Mouse (Mus musculus) kidney, embryonic 16.5 days (tissue): Measurements from ENCODE around the gene Afdn. TPM values are rescaled to one million over a fixed set of nuclear protein-coding genes. Genes with fewer than 3 reads are reported as not detected.
"Not testable (repeated sequence)": the region's sequence is repeated elsewhere in the genome, so short reads cannot be mapped to it uniquely, and the experiment has no call there.

Source experiments
- ATAC-seq: fragments of 200-750 bp; cut with Nextera tagmentation; 2 replicates; pipeline ENCODE4 v1.8.0; 2017; ENCODE audit warnings: moderate TSS enrichment; ENCODE audit not compliant: low FRiP score, low TSS enrichment
- H3K27ac ChIP-seq: fragments of 300-500 bp; sonication (generic); 2 replicates; pipeline ENCODE4 v1.5.1; 2014; ENCODE audit warnings: low read length
- H3K27me3 ChIP-seq: fragments of 300-500 bp; sonication (generic); 2 replicates; pipeline ENCODE4 v1.6.1; 2014; ENCODE audit warnings: low read length, control low read depth, mixed read lengths; ENCODE audit not compliant: insufficient read depth
- H3K36me3 ChIP-seq: fragments of 300-500 bp; sonication (generic); 2 replicates; pipeline ENCODE4 v1.6.1; 2014; ENCODE audit warnings: low read length, control low read depth, mixed read lengths; ENCODE audit not compliant: insufficient read depth
- H3K4me1 ChIP-seq: fragments of 300-500 bp; sonication (generic); 2 replicates; pipeline ENCODE4 v1.6.1; 2014; ENCODE audit warnings: low read length, control low read depth, mixed read lengths; ENCODE audit not compliant: insufficient read depth
- H3K4me2 ChIP-seq: fragments of 300-500 bp; sonication (generic); replicated peaks from 2 replicates; pipeline ENCODE4 v1.6.1; 2014; ENCODE audit warnings: low read depth, low read length
- H3K4me3 ChIP-seq: fragments of 300-500 bp; sonication (generic); 2 replicates; pipeline ENCODE4 v1.5.1; 2014; ENCODE audit warnings: mild to moderate bottlenecking, low read length
- H3K9ac ChIP-seq: fragments of 300-500 bp; sonication (generic); replicated peaks from 2 replicates; pipeline ENCODE4 v1.6.1; 2014; ENCODE audit warnings: low read length
- H3K9me3 ChIP-seq: fragments of 300-500 bp; sonication (generic); 2 replicates; pipeline ENCODE4 v1.6.1; 2016; ENCODE audit warnings: low read length, control low read depth
- WGBS: fragments of 180-500 bp; shearing (Covaris S2); extraction: QIAGEN DNeasy Blood & Tissue Kit; methylation state at CpG from one replicate; pipeline ENCODE4 v1.1.7; 2014; 5-methylcytosine and 5-hydroxymethylcytosine counted together
- polyA plus RNA-seq: library from polyadenylated mRNA; unstranded; fragments of >200 nt; fragmentation: Nextera tagmentation; extraction: Ambion mirVana; gene quantifications from 2 replicates; pipeline ENCODE4 v1.2.1, GENCODE M21; 2015

Afdn gene
- polyA plus RNA-seq, 1 experiment from 2014 or later: 52.7 TPM

DNA sequence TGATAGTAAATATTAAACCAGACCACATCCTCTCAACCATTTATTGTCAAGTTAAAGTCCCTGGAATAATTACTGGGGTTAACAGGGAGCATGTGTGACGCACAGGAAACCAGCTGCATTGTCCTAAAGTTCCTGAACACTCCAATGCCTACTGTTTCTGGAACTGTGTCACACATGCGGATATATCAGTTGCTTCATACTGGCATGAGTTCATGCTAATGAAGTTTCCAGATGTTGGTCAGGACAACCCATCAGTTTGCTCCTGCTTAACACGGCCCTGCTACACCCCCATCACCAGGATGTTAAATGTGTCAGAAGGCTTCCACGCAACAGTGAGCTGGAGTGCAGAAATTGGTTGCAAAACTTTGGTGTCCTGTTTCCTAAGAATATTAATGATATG, 154.2 kb downstream of the Afdn start:
- Histone ChIP-seq H3K4me1 (peaks cover 9% of the 10 kb centered on the region; the same call in 1 of the 2 replicates), H3K27me3 (no peaks in the 10 kb centered on the region), H3K9me3 (no peaks in the 10 kb centered on the region), H3K4me3 (no peak overlapping the region), H3K27ac (peak overlapping the region; percentile 54; the same call in 1 of the 2 replicates), H3K4me2 (no peak overlapping the region), H3K9ac (no peak overlapping the region), H3K36me3 (no peaks in the 10 kb centered on the region)
- ATAC-seq: peak; percentile 78
- WGBS: 37% methylated on average over 4 of the region's 4 CpGs

DNA sequence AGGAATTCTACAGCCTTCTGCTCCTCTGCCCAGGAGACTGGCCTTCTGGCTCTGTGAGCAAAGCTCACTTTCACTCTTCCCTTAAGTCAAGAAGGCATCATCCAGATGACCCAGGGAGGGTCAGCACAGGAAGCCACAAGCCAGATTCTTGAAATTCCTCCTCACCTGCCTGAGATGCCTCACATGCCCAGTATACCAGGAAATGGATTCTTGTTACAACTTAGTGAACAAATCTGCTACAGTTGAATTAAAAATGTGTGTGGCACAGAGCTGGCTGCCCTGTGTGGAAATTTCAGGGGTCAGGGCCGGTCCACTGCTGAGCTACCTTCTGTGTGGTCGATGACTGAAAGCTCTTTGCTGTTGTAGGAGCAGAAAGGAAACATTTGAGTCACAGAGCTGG, 160.4 kb downstream of the Afdn start:
- H3K4me1 ChIP-seq: peaks cover 9% of the 10 kb centered on the region; the same call in 1 of the 2 replicates
- no peak overlapping the region for H3K4me2 ChIP-seq
- no peak overlapping the region for H3K4me3 ChIP-seq
- no peaks in the 10 kb centered on the region for H3K27me3 ChIP-seq
- peak overlapping the region; percentile 40 for H3K27ac ChIP-seq
- no peaks in the 10 kb centered on the region for H3K9me3 ChIP-seq
- no peak overlapping the region for H3K9ac ChIP-seq
- 0 out of 2 replicates have a peak, but pooled peaks have one; percentile 50 for ATAC-seq
- no peaks in the 10 kb centered on the region for H3K36me3 ChIP-seq
- 69% methylated on average over 2 of the region's 2 CpGs for WGBS

DNA sequence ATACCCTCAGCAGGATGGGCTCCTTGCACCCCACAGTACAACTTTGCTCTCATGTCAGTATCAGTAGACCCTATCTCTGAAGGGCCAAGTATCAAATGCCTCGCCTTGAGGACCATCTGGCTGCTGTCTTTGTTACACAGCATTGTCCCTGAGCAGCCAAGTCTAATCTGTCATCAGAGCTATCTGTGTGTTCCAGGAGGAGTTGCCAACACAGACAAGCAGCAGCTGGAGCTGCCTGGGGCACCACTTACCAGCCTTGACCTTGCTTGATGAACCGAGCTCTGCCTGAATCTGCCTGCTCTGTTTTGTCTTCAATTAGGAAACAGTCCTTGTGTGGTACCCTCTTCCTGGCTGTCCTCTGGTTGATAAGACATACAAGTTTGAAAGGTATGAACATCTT, 163.1 kb downstream of the Afdn start:
- Histone ChIP-seq H3K4me1 (peaks cover 9% of the 10 kb centered on the region; the same call in 1 of the 2 replicates), H3K9me3 (no peaks in the 10 kb centered on the region), H3K27me3 (no peaks in the 10 kb centered on the region), H3K27ac (no peak overlapping the region), H3K9ac (no peak overlapping the region), H3K36me3 (no peaks in the 10 kb centered on the region), H3K4me3 (no peak overlapping the region), H3K4me2 (no peak overlapping the region)
- peak; percentile 33; the same call in 1 of the 2 replicates for ATAC-seq
- WGBS: 48% methylated on average over 2 of the region's 2 CpGs

DNA sequence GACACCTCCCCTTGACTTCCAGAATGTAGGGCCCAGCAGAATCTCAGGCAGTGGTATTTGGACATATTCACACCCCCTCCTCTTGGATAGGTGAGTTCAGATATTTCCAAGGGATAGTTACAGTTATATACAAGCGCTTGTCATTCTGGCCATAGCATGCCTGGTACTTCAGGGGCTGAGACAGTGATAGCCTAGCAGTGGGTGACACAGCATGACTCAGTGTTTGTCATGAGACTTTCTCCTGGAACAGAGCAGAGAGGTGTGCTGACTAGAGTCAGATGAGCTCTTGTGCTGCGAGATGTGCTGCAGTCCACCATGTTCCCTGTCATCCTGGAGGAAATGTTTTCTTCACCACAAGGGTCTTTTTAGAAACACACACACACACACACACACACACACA, 164.2 kb downstream of the Afdn start:
- Histone ChIP-seq H3K4me2 (no peak overlapping the region), H3K36me3 (no peaks in the 10 kb centered on the region), H3K9ac (no peak overlapping the region), H3K27ac (no peak overlapping the region), H3K4me3 (no peak overlapping the region), H3K9me3 (no peaks in the 10 kb centered on the region), H3K4me1 (peaks cover 9% of the 10 kb centered on the region; the same call in 1 of the 2 replicates), H3K27me3 (no peaks in the 10 kb centered on the region)
- WGBS: 93% methylated on average over 2 of the region's 2 CpGs
- ATAC-seq: no peak

DNA sequence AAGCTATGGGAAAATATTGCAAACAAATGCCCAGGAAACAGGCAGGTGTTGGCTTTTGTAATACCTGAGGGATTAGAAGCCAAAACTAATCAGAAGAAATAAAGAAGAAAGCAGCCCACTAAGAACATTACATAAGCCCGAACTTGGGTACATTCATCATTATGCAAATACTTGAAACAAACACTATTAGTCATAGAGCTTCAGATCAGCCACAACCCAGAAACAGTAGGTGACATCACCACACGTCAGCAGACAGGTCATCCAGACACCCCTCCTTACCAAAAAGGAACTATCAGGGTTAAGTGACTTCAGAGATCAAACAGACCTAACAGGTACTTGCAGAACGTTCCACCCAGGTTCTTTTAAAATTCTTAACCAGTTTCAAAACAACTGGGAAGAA, 165.6 kb downstream of the Afdn start:
- H3K27me3 ChIP-seq: no peaks in the 10 kb centered on the region
- H3K4me3 ChIP-seq: no peak overlapping the region
- no peaks in the 10 kb centered on the region for H3K36me3 ChIP-seq
- no peak overlapping the region for H3K4me2 ChIP-seq
- ATAC-seq: no peak
- no peak overlapping the region for H3K9ac ChIP-seq
- no peaks in the 10 kb centered on the region for H3K9me3 ChIP-seq
- H3K4me1 ChIP-seq: peaks cover 3% of the 10 kb centered on the region; the same call in 1 of the 2 replicates
- no peak overlapping the region for H3K27ac ChIP-seq
- 63% methylated on average over 3 of the region's 3 CpGs for WGBS

DNA sequence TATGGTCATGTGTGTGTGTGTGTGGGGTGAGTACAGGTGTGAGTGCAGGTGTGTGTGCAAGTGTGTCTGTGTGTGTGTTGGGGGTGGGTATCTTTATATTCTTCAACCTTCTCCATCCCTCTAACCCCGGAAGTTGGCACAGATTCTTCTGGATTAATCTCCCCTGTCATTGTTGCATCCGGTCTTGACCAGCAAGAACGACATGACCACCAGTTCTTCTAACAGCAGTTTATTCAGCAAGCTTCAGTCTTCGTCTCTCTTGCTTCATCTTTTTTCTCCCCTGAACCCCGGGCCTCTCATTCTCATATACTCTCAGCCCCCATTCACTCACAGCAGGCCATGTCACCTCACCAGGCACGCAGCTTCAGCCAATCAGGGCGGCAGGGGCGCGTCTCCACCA, 170.1 kb downstream of the Afdn start:
- Histone ChIP-seq H3K9me3 (no peaks in the 10 kb centered on the region), H3K4me1 (no peaks in the 10 kb centered on the region), H3K27me3 (no peaks in the 10 kb centered on the region), H3K4me2 (no peak overlapping the region), H3K27ac (no peak overlapping the region), H3K4me3 (no peak overlapping the region), H3K36me3 (no peaks in the 10 kb centered on the region), H3K9ac (no peak overlapping the region)
- no peak for ATAC-seq
- whole genome bisulfite sequencing: 89% methylated on average over 9 of the region's 9 CpGs

DNA sequence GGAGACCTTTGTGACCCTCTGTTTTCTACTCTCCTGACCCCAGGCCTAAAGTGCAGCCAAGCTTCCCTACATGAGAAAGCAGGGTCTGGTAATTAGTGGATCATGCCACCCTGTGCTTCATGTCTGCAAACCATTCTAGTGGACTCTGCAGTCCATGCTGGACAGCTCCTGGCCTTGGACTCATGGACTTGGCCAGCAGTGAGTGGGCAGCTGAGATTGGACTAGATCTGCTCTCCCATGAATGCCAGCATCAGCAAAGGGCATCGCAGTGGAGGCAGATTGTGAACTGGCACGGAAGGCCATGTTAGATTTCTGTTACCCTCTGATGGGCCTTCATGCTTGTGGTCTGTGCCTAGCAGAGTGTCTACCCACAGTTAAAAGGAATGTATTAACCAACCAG, 175.0 kb downstream of the Afdn start:
- H3K9ac ChIP-seq, ATAC-seq, H3K36me3 ChIP-seq, H3K4me1 ChIP-seq, H3K4me2 ChIP-seq, H3K27me3 ChIP-seq, H3K27ac ChIP-seq, H3K4me3 ChIP-seq, H3K9me3 ChIP-seq: not testable (repeated sequence)
- WGBS: 97% methylated on average over 2 of the region's 2 CpGs

DNA sequence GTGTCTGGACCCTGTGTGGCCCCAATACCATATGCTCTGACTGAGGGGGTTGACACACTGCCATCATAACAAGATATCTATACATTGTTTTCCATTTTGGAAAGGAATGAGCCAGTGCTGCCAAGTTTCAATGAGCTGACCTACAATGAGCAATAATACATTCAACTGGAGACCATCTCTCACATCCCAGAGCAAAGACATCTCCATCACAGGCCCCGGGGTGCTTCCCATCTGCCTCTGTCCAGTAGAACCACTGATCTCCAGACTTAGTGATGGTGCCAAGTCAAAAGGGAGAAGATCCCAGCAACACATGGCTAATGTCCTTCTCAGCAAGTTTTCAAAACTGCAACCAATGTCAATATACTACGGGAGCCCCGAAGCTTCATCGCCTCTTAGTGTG, 177.4 kb downstream of the Afdn start:
- no peaks in the 10 kb centered on the region for H3K27me3 ChIP-seq
- no peaks in the 10 kb centered on the region for H3K36me3 ChIP-seq
- no peaks in the 10 kb centered on the region for H3K9me3 ChIP-seq
- no peak overlapping the region for H3K4me3 ChIP-seq
- no peak overlapping the region for H3K27ac ChIP-seq
- 97% methylated on average over 4 of the region's 4 CpGs for WGBS
- no peak overlapping the region for H3K9ac ChIP-seq
- no peak overlapping the region for H3K4me2 ChIP-seq
- H3K4me1 ChIP-seq: no peaks in the 10 kb centered on the region
- ATAC-seq: no peak

DNA sequence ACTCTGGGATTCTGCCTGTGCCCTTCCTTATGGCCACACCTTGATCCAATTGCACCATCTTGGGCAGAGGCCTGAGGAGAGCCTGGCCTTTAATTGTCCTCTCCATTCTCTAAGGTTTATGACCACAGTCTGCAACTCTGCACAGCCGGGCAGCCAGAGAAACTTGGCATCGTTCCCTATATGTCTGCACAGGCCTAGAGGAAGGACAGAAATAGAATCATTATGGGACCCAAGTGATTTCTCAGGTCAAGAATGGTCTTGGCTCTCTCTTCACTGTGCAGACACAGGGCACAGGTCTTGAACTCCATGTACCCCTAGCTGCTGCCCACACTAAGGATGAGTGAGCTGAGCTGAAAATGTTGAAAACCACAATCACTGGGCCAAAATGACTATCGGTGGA, 178.3 kb downstream of the Afdn start:
- WGBS: 46% methylated on average over 3 of the region's 3 CpGs
- no peaks in the 10 kb centered on the region for H3K9me3 ChIP-seq
- no peak overlapping the region for H3K27ac ChIP-seq
- no peaks in the 10 kb centered on the region for H3K36me3 ChIP-seq
- H3K4me2 ChIP-seq: no peak overlapping the region
- ATAC-seq: peak; percentile 57
- no peaks in the 10 kb centered on the region for H3K27me3 ChIP-seq
- H3K4me1 ChIP-seq: no peaks in the 10 kb centered on the region
- no peak overlapping the region for H3K4me3 ChIP-seq
- no peak overlapping the region for H3K9ac ChIP-seq

DNA sequence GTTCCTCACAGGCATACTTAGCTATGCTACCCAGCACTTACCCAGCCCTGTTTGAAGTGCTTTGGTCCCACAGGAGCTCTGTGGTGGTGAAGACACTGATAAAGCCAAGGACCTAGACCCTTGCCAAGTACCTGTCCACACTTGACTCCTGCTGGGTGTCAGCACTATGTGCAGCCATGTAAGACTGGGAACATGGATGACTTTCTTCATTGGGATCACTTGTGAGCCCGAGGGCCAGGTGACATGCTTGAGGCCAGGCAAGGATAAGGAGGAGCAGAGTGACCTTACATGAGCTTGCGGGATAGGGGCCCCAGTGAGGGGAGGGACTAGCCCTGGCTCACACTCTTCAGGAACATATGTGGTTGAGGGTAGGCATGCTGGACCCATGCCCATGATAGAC, 178.9 kb downstream of the Afdn start:
- not testable (repeated sequence) for H3K9me3 ChIP-seq, H3K36me3 ChIP-seq, H3K4me1 ChIP-seq, H3K9ac ChIP-seq, H3K4me2 ChIP-seq, H3K27ac ChIP-seq, H3K27me3 ChIP-seq, ATAC-seq, H3K4me3 ChIP-seq
- 74% methylated on average over 2 of the region's 2 CpGs for WGBS
